Mouse (Mus musculus) neural tube, embryonic 14.5 days (tissue): ENCODE data around the gene Tmem88. TPM values are rescaled to one million over a fixed set of nuclear protein-coding genes. Genes with fewer than 3 reads are reported as not detected.

ENCODE experiments used
- ATAC-seq: fragments of 200-750 bp; cut with Nextera tagmentation; 2 replicates; pipeline ENCODE4 v1.8.0; 2017; ENCODE audit warnings: low read depth, mild to moderate bottlenecking, moderate TSS enrichment, moderate library complexity
- H3K27ac ChIP-seq: fragments of 300-500 bp; sonication (generic); 2 replicates; pipeline ENCODE4 v1.5.1; 2014; ENCODE audit warnings: low read depth, mild to moderate bottlenecking, control low read depth, low read length, moderate library complexity, mixed read lengths
- H3K27me3 ChIP-seq: fragments of 300-500 bp; sonication (generic); 2 replicates; pipeline ENCODE4 v1.6.1; 2014; ENCODE audit warnings: low read length; ENCODE audit not compliant: control insufficient read depth, insufficient read depth
- H3K36me3 ChIP-seq: fragments of 300-500 bp; sonication (generic); 2 replicates; pipeline ENCODE4 v1.6.1; 2014; ENCODE audit warnings: low read length, mixed read lengths; ENCODE audit not compliant: control insufficient read depth, insufficient read depth
- H3K4me1 ChIP-seq: fragments of 300-500 bp; sonication (generic); 2 replicates; pipeline ENCODE4 v1.6.1; 2014; ENCODE audit warnings: low read length; ENCODE audit not compliant: control insufficient read depth, insufficient read depth
- H3K4me2 ChIP-seq: fragments of 300-500 bp; sonication (generic); 2 replicates; pipeline ENCODE4 v1.6.1; 2014; ENCODE audit warnings: mild to moderate bottlenecking, low read depth, low read length, control low read depth
- H3K4me3 ChIP-seq: fragments of 300-500 bp; sonication (generic); 2 replicates; pipeline ENCODE4 v1.5.1; 2014; ENCODE audit warnings: low read depth, low read length, control low read depth, mixed read lengths
- H3K9ac ChIP-seq: fragments of 300-500 bp; sonication (generic); replicated peaks from 2 replicates; pipeline ENCODE4 v1.6.1; 2014; ENCODE audit warnings: low read depth, mild to moderate bottlenecking, control low read depth, low read length, mixed read lengths
- H3K9me3 ChIP-seq: fragments of 300-500 bp; sonication (generic); 2 replicates; pipeline ENCODE4 v1.6.1; 2016; ENCODE audit warnings: low read length; ENCODE audit not compliant: control insufficient read depth
- WGBS: fragments of 180-500 bp; shearing (Covaris S2); extraction: QIAGEN DNeasy Blood & Tissue Kit; methylation state at CpG from one replicate; pipeline ENCODE4 v1.1.7; 2014; 5-methylcytosine and 5-hydroxymethylcytosine counted together
- polyA plus RNA-seq: library from polyadenylated mRNA; unstranded; fragments of >200 nt; fragmentation: Nextera tagmentation; extraction: Ambion mirVana; gene quantifications from 2 replicates; pipeline ENCODE4 v1.2.1, GENCODE M21; 2014

Gene Tmem88
- polyA plus RNA-seq, 1 experiment from 2014 or later: 2.3 TPM

GRCm38 (mm10) chr11:69364910-69365309, 33.1 kb downstream of the Tmem88 start:
- H3K9ac ChIP-seq: peak overlapping the region; percentile 63; the same call in 1 of the 2 replicates
- no peaks in the 10 kb centered on the region for H3K9me3 ChIP-seq
- 0% methylated on average over 6 of the region's 6 CpGs for WGBS
- peak; percentile 47; the same call in 1 of the 2 replicates for ATAC-seq
- peak overlapping the region; percentile 98; the same call in 1 of the 2 replicates for H3K4me2 ChIP-seq
- H3K36me3 ChIP-seq: peaks cover 35% of the 10 kb centered on the region
- H3K4me1 ChIP-seq: peaks cover 35% of the 10 kb centered on the region
- H3K4me3 ChIP-seq: peak overlapping the region; percentile 85; the same call in 1 of the 2 replicates
- H3K27ac ChIP-seq: peak overlapping the region; percentile 100
- H3K27me3 ChIP-seq: no peaks in the 10 kb centered on the region

DNA sequence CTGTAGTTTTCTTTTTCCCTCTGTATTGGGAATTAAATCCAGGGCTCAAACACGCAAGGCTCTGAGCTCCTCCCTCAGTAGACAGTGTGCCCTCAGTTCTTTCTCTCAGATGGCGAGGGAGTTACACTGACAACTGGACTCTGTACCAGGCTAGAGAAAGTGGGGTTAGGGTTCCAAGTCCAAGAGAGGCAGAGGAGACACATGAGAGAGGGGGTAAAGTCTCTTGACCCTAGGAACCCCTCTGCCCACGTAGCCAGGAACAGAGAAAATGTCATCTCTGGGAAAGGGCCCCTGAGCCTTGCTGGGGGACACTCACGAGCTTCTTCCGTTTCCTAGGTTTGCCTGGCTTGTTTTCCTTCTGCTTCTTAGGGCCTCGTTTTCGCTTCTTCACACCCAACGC, 33.7 kb downstream of the Tmem88 start:
- H3K27me3 ChIP-seq: no peaks in the 10 kb centered on the region
- peak overlapping the region; percentile 98; the same call in 1 of the 2 replicates for H3K4me2 ChIP-seq
- H3K9me3 ChIP-seq: no peaks in the 10 kb centered on the region
- WGBS: 49% methylated on average over 8 of the region's 8 CpGs
- H3K27ac ChIP-seq: peak overlapping the region; percentile 100
- no peak overlapping the region for H3K9ac ChIP-seq
- no peak for ATAC-seq
- H3K4me3 ChIP-seq: no peak overlapping the region
- peaks cover 31% of the 10 kb centered on the region for H3K4me1 ChIP-seq
- peaks cover 40% of the 10 kb centered on the region for H3K36me3 ChIP-seq

DNA sequence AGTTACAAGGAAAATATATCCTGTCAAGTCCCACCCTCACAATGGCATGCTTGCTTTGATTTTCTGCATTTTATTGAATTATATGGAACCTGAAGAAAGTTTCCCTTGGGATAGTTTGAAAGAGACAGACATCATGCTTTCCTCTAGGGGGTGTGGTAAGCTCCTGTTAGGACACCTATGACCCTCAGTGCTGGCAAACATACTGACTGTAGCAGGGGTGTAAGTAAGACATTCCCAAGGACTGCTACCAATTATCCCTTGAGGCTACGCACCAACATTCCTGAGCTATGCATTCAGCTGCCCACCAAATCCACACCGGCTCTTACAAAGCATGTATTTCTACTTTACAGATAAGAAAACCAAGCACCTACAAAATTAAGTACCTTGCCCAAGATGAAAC, 35.6 kb downstream of the Tmem88 start:
- H3K4me3 ChIP-seq: no peak overlapping the region
- ATAC-seq: no peak
- H3K9me3 ChIP-seq: no peaks in the 10 kb centered on the region
- H3K9ac ChIP-seq: no peak overlapping the region
- H3K36me3 ChIP-seq: peaks cover 59% of the 10 kb centered on the region
- WGBS: 94% methylated on average over 2 of the region's 2 CpGs
- H3K27ac ChIP-seq: no peak overlapping the region
- no peak overlapping the region for H3K4me2 ChIP-seq
- H3K4me1 ChIP-seq: peaks cover 26% of the 10 kb centered on the region
- no peaks in the 10 kb centered on the region for H3K27me3 ChIP-seq

GRCm38 (mm10) chr11:69362021-69362420, 36.0 kb downstream of the Tmem88 start:
- peaks cover 63% of the 10 kb centered on the region for H3K36me3 ChIP-seq
- WGBS: 46% methylated on average over 7 of the region's 7 CpGs

DNA sequence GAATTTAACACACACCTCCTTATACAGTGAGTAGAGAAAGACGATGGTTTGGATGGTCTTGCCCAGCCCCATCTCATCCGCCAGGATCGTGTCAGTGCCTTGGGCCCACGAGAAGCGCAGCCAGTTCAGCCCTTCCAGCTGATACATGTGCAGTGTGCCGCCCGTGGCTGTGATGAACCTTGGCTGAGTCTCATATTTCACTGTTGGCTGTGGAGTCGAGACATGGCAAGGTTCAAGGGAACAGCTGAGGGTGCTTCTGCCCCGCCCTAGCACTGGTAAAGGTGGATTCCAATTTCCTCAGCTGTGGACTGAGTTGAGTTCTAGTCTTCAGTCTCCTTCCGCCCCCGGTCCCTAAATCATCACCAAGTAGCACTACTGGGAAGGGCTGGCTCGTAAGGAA, 40.3 kb downstream of the Tmem88 start:
- no peaks in the 10 kb centered on the region for H3K9me3 ChIP-seq
- peaks cover 94% of the 10 kb centered on the region for H3K36me3 ChIP-seq
- no peak overlapping the region for H3K27ac ChIP-seq
- H3K9ac ChIP-seq: no peak overlapping the region
- H3K4me3 ChIP-seq: no peak overlapping the region
- no peak overlapping the region for H3K4me2 ChIP-seq
- H3K27me3 ChIP-seq: no peaks in the 10 kb centered on the region
- WGBS: 96% methylated on average over 12 of the region's 12 CpGs
- no peak for ATAC-seq
- no peaks in the 10 kb centered on the region for H3K4me1 ChIP-seq

More at GRCm38 (mm10) chr11:69362021-69362420, 36.0 kb downstream of the Tmem88 start:
- Histone ChIP-seq H3K9ac (no peak overlapping the region), H3K4me1 (peaks cover 23% of the 10 kb centered on the region), H3K4me3 (no peak overlapping the region), H3K27me3 (no peaks in the 10 kb centered on the region), H3K9me3 (no peaks in the 10 kb centered on the region), H3K4me2 (no peak overlapping the region), H3K27ac (no peak overlapping the region)
- ATAC-seq: no peak

GRCm38 (mm10) chr11:69356544-69356943, 41.5 kb downstream of the Tmem88 start:
- no peak for ATAC-seq
- no peaks in the 10 kb centered on the region for H3K27me3 ChIP-seq
- no peaks in the 10 kb centered on the region for H3K4me1 ChIP-seq
- no peak overlapping the region for H3K9ac ChIP-seq
- H3K4me3 ChIP-seq: no peak overlapping the region
- H3K36me3 ChIP-seq: peaks cover 96% of the 10 kb centered on the region
- H3K9me3 ChIP-seq: no peaks in the 10 kb centered on the region
- H3K27ac ChIP-seq: no peak overlapping the region
- H3K4me2 ChIP-seq: no peak overlapping the region
- WGBS: 89% methylated on average over 5 of the region's 5 CpGs

Other genes starting within 250 kb of the Tmem88 start
- gene Alox12b, start 241.2 kb downstream of the Tmem88 start, polyA plus RNA-seq: 0.43 and 0.67 TPM in 2 replicates
- gene Alox8, start 200.4 kb downstream of the Tmem88 start, polyA plus RNA-seq: 0.24 and 0.43 TPM in 2 replicates
- 0.35 and 0.62 TPM in 2 replicates for gene Gucy2e, start 161.2 kb downstream of the Tmem88 start, polyA plus RNA-seq
- gene Cntrob, start 74.5 kb downstream of the Tmem88 start, polyA plus RNA-seq: 10.3 and 15.7 TPM in 2 replicates
- 191 and 200 TPM in 2 replicates for gene Trappc1, start 74.3 kb downstream of the Tmem88 start, polyA plus RNA-seq
- gene Kcnab3, start 72.0 kb downstream of the Tmem88 start, polyA plus RNA-seq: 5.7 and 7.3 TPM in 2 replicates
- 213 and 260 TPM in 2 replicates for gene Rnf227, start 57.8 kb downstream of the Tmem88 start, polyA plus RNA-seq
- gene Chd3, start 28.8 kb downstream of the Tmem88 start, polyA plus RNA-seq: 86.0 and 89.6 TPM in 2 replicates
- 112 and 132 TPM in 2 replicates for gene Naa38, start 2.7 kb downstream of the Tmem88 start, polyA plus RNA-seq
- gene Cyb5d1, start 2.6 kb downstream of the Tmem88 start, polyA plus RNA-seq: 21.3 and 29.9 TPM in 2 replicates
- 36.1 and 37.5 TPM in 2 replicates for gene Kdm6b, start 15.4 kb upstream of the Tmem88 start, polyA plus RNA-seq
- gene Dnah2, start 150.9 kb upstream of the Tmem88 start, polyA plus RNA-seq: 5.7 and 6.9 TPM in 2 replicates
- 23.2 and 35.6 TPM in 2 replicates for gene Efnb3, start 162.0 kb upstream of the Tmem88 start, polyA plus RNA-seq
- gene Wrap53, start 182.0 kb upstream of the Tmem88 start, polyA plus RNA-seq: 17.3 and 20.8 TPM in 2 replicates
- gene Trp53, start 182.1 kb upstream of the Tmem88 start, polyA plus RNA-seq: 54.6 and 68.8 TPM in 2 replicates
- gene Atp1b2, start 207.7 kb upstream of the Tmem88 start, polyA plus RNA-seq: 66.6 and 99.6 TPM in 2 replicates
- gene Shbg, start 219.7 kb upstream of the Tmem88 start, polyA plus RNA-seq: not detected in 2 replicates
- 23.8 and 25.1 TPM in 2 replicates for gene Sat2, start 223.8 kb upstream of the Tmem88 start, polyA plus RNA-seq
- gene Fxr2, start 234.8 kb upstream of the Tmem88 start, polyA plus RNA-seq: 31.1 and 34.0 TPM in 2 replicates